Mouse (Mus musculus): ENCODE measurements around the gene Tiam1. TPM values are rescaled to one million over a fixed set of nuclear protein-coding genes. Genes with fewer than 3 reads are reported as not detected.

Gene Tiam1
- polyA plus RNA-seq, 1 experiment from 2014 or later, result 15.7 TPM

DNA sequence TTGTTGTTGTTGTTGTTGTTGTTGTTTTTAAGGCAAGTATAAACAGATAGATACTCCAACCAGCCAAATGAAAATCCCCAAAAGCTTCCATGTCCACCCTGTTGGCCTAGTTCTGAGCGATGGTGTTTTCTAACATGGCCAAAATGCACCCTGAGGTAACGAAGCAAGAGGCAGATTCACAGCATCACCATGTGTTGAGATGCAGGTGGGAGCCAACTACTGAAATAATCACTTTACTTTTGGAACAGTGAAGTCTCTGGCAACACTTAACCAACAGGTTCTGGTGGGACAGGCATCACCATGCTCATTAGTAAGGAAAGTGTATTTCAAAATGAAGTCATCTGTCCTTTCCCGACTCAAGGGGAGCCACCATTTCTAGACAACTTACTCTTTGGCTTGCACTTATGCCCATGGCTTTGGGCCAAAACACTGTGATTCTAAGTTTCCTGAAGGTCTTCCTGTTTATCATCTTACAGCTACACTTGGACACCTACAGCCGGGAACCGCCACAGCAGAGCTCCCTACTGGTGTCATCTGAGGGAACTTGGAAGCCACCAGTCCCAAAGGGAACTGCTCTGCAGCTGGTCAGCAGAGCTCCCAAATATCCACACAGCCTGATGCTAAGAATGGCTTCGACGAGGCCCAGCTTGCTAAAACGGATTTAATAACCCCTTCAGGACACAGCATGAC lies 230.7 kb downstream of the Tiam1 start:
- no peak for ATAC-seq (ENCODE audit: low FRiP score, low read depth)
- Histone ChIP-seq H3K4me1 (0 out of 2 replicates have a peak, but pooled peaks cover 6% of the 10 kb centered on the region), H3K4me3 (no peak overlapping the region), H3K9ac (no peak overlapping the region), H3K9me3 (no peaks in the 10 kb centered on the region), H3K27me3 (replicated peaks) (no peaks in the 10 kb centered on the region), H3K27ac (no peak overlapping the region), H3K4me2 (replicated peaks) (no peak overlapping the region), H3K36me3 (no peaks in the 10 kb centered on the region)
- WGBS, result 77% methylated on average over 8 of the region's 8 CpGs

DNA sequence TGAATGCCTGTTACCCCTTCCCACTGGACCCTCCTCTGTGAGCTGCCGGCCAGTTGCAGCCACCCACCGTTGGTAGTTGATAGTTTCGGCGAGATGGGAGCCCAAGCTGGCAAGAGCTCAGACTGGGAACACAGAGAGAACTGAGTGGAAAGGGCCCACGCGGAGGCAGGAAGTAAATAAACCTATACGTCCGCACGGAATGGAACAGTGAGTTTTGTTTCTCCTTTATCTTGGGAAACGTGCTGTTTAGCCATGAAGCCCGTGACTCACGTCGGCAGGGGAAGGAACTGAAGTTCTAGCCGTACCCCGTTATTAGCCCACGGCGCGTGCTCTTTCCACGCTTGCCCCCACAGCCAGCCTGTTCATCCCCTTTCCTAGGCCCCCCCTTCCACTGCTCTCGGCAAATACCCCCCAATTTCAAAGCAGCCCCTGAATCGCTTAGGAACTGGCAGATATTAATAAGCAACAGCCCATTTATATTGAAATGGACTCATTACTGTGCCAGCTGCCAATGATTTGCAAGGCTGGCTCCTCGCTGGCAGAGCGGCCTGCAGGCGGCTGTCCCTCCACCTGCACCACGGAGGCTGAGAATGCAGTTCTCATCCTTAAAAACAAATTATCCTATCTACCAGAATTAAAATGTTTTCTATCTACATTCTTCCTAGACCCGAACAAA lies 234.0 kb downstream of the Tiam1 start:
- Histone ChIP-seq H3K27me3 (replicated peaks) (no peaks in the 10 kb centered on the region), H3K4me2 (replicated peaks) (no peak overlapping the region), H3K4me1 (0 out of 2 replicates have a peak, but pooled peaks cover 6% of the 10 kb centered on the region), H3K9me3 (no peaks in the 10 kb centered on the region), H3K36me3 (no peaks in the 10 kb centered on the region), H3K27ac (no peak overlapping the region), H3K9ac (no peak overlapping the region), H3K4me3 (no peak overlapping the region)
- 69% methylated on average over 26 of the region's 26 CpGs for WGBS
- ATAC-seq (ENCODE audit: low FRiP score, low read depth), result peak; percentile 30; the same call in 1 of the 2 replicates

GRCm38 (mm10) chr16:89907651-89908050 lies 235.9 kb downstream of the Tiam1 start:
- 85% methylated on average over 9 of the region's 9 CpGs for WGBS
- Histone ChIP-seq H3K4me3 (no peak overlapping the region), H3K27me3 (replicated peaks) (no peaks in the 10 kb centered on the region), H3K4me2 (replicated peaks) (no peak overlapping the region), H3K4me1 (0 out of 2 replicates have a peak, but pooled peaks cover 4% of the 10 kb centered on the region), H3K27ac (no peak overlapping the region), H3K9me3 (no peaks in the 10 kb centered on the region), H3K36me3 (no peaks in the 10 kb centered on the region), H3K9ac (no peak overlapping the region)
- ATAC-seq (ENCODE audit: low FRiP score, low read depth), result no peak

DNA sequence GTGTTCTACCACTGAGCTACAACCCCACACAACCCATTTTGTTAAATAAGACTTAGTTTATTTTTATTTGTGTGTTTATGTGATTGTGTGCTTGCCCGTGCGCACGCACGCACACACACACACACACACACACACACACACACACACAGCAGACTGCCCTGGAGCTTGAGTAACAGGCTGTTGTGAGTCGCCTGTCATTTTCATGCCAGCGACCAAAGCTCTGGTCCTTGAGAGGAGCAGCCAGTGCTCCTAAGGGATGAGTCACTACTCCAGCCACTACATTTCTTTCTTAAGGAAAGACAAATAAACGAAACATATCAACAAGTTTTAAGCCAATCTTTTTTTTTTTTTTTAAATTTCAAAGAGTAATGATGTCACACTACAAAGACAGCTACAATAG lies 236.7 kb downstream of the Tiam1 start:
- 0 out of 2 replicates have a peak, but pooled peaks cover 4% of the 10 kb centered on the region for H3K4me1 ChIP-seq
- no peak overlapping the region for H3K4me2 ChIP-seq (replicated peaks)
- H3K27me3 ChIP-seq (replicated peaks), result no peaks in the 10 kb centered on the region
- WGBS, result 90% methylated on average over 7 of the region's 7 CpGs
- H3K9me3 ChIP-seq, result no peaks in the 10 kb centered on the region
- H3K9ac ChIP-seq, result no peak overlapping the region
- H3K36me3 ChIP-seq, result no peaks in the 10 kb centered on the region
- no peak overlapping the region for H3K4me3 ChIP-seq
- H3K27ac ChIP-seq, result no peak overlapping the region
- no peak for ATAC-seq (ENCODE audit: low FRiP score, low read depth)

GRCm38 (mm10) chr16:89905730-89906305 lies 237.8 kb downstream of the Tiam1 start:
- Histone ChIP-seq H3K27ac (no peak overlapping the region), H3K4me3 (no peak overlapping the region), H3K4me1 (peaks cover 8% of the 10 kb centered on the region), H3K36me3 (no peaks in the 10 kb centered on the region), H3K9ac (no peak overlapping the region), H3K9me3 (no peaks in the 10 kb centered on the region), H3K4me2 (replicated peaks) (no peak overlapping the region), H3K27me3 (replicated peaks) (no peaks in the 10 kb centered on the region)
- ATAC-seq (ENCODE audit: low FRiP score, low read depth), result no peak
- WGBS, result 88% methylated on average over 1 of the region's 1 CpGs

DNA sequence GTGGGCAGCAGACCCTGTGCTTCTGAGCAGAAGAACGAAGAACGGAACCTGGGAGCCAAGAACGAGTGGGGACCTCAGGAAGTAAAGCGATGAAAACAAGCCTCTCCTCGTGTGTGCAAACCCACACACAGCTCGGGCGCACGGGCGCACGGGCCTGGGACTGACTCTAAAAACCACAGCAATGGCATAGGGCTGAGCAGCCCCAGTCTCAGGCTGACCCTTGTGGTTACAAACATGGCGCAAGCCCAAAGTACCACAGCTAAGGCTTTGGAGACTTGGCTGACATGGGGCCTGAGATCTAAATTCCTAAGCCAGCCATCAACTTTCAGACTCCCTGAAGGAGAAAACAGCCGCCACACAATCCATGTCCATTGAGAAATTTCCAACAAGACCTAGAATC lies 239.4 kb downstream of the Tiam1 start:
- H3K36me3 ChIP-seq, result no peaks in the 10 kb centered on the region
- no peak overlapping the region for H3K4me3 ChIP-seq
- 94% methylated on average over 12 of the region's 12 CpGs for WGBS
- no peak for ATAC-seq (ENCODE audit: low FRiP score, low read depth)
- no peak overlapping the region for H3K27ac ChIP-seq
- no peak overlapping the region for H3K9ac ChIP-seq
- H3K27me3 ChIP-seq (replicated peaks), result no peaks in the 10 kb centered on the region
- no peak overlapping the region for H3K4me2 ChIP-seq (replicated peaks)
- no peaks in the 10 kb centered on the region for H3K9me3 ChIP-seq
- H3K4me1 ChIP-seq, result peaks cover 14% of the 10 kb centered on the region

DNA sequence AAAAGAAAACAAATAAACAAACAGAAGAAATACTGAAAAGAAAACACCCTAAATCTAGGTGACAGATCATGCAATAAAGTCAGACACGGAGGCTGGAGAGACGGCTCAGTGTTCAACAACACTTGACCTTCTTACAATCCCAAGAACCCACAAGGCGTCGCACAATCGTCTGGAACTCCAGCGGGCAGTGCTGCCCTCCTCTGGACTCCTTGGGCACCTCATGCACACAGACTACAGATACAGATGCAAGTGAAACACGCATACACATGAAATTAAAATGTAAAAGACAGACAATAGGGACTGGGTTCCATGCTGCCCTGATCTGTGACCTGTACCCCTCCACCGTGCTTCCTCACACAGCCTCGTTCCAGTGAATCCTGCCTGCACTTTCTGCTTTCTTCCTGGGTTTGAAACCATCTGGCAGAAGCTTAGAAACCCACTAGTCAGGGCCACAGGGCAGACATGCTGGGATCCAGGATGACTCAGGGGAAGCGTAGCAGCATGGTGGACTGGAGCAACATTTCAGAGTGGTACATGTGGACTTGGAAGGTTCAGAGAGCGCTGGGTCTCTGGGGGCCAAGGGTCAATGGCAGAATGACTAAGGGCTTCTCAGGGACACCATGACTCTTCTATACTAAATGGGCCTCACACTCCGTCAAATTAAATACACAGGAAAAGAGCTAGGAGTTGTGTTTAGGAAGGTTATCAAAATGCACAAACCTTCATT lies 240.8 kb downstream of the Tiam1 start:
- ATAC-seq (ENCODE audit: low FRiP score, low read depth), result no peak
- Histone ChIP-seq H3K36me3 (peaks cover 3% of the 10 kb centered on the region; the same call in 1 of the 2 replicates), H3K27me3 (replicated peaks) (no peaks in the 10 kb centered on the region), H3K4me1 (peaks cover 14% of the 10 kb centered on the region), H3K4me3 (no peak overlapping the region), H3K9me3 (no peaks in the 10 kb centered on the region), H3K9ac (no peak overlapping the region), H3K4me2 (replicated peaks) (no peak overlapping the region), H3K27ac (no peak overlapping the region)
- 81% methylated on average over 12 of the region's 12 CpGs for WGBS

DNA sequence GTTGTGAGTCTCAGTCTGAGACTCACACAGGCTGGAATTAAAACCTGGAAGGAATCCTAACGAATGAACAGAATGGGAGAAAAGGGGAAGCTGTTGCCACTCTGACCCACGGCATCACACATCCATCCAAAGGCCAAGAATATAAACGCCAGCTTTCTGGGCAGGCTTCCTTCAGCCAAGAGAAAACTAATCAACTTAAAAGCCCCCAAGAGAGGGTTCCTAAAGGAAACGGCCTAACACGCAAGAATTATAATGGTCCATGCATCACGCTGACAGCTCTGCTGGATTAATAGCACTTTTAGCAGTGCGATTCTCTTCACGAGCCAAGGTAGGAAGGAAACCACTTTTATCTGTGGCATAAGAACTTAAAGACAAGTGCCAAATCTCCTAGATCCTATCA lies 242.9 kb downstream of the Tiam1 start:
- no peak overlapping the region for H3K4me2 ChIP-seq (replicated peaks)
- no peak overlapping the region for H3K9ac ChIP-seq
- peak; percentile 31; the same call in 1 of the 2 replicates for ATAC-seq (ENCODE audit: low FRiP score, low read depth)
- peaks cover 4% of the 10 kb centered on the region; the same call in 1 of the 2 replicates for H3K36me3 ChIP-seq
- H3K9me3 ChIP-seq, result no peaks in the 10 kb centered on the region
- no peak overlapping the region for H3K4me3 ChIP-seq
- H3K27me3 ChIP-seq (replicated peaks), result no peaks in the 10 kb centered on the region
- 26% methylated on average over 8 of the region's 8 CpGs for WGBS
- peaks cover 14% of the 10 kb centered on the region for H3K4me1 ChIP-seq
- no peak overlapping the region for H3K27ac ChIP-seq

GRCm38 (mm10) chr16:89899192-89899591 lies 244.4 kb downstream of the Tiam1 start:
- no peak overlapping the region for H3K9ac ChIP-seq
- H3K4me3 ChIP-seq, result no peak overlapping the region
- WGBS, result 86% methylated on average over 9 of the region's 9 CpGs
- H3K4me2 ChIP-seq (replicated peaks), result no peak overlapping the region
- H3K9me3 ChIP-seq, result no peaks in the 10 kb centered on the region
- peaks cover 14% of the 10 kb centered on the region for H3K4me1 ChIP-seq
- H3K27me3 ChIP-seq (replicated peaks), result no peaks in the 10 kb centered on the region
- no peak for ATAC-seq (ENCODE audit: low FRiP score, low read depth)
- H3K27ac ChIP-seq, result no peak overlapping the region
- H3K36me3 ChIP-seq, result peaks cover 4% of the 10 kb centered on the region; the same call in 1 of the 2 replicates

GRCm38 (mm10) chr16:89898299-89898625 lies 245.3 kb downstream of the Tiam1 start:
- H3K4me1 ChIP-seq, result peaks cover 14% of the 10 kb centered on the region
- H3K27ac ChIP-seq, result no peak overlapping the region
- no peaks in the 10 kb centered on the region for H3K27me3 ChIP-seq (replicated peaks)
- no peak overlapping the region for H3K4me2 ChIP-seq (replicated peaks)
- H3K9me3 ChIP-seq, result 0 out of 2 replicates have a peak, but pooled peaks cover 3% of the 10 kb centered on the region
- peaks cover 4% of the 10 kb centered on the region; the same call in 1 of the 2 replicates for H3K36me3 ChIP-seq
- no peak overlapping the region for H3K9ac ChIP-seq
- no peak for ATAC-seq (ENCODE audit: low FRiP score, low read depth)
- WGBS, result 90% methylated on average over 14 of the region's 14 CpGs
- H3K4me3 ChIP-seq, result no peak overlapping the region

DNA sequence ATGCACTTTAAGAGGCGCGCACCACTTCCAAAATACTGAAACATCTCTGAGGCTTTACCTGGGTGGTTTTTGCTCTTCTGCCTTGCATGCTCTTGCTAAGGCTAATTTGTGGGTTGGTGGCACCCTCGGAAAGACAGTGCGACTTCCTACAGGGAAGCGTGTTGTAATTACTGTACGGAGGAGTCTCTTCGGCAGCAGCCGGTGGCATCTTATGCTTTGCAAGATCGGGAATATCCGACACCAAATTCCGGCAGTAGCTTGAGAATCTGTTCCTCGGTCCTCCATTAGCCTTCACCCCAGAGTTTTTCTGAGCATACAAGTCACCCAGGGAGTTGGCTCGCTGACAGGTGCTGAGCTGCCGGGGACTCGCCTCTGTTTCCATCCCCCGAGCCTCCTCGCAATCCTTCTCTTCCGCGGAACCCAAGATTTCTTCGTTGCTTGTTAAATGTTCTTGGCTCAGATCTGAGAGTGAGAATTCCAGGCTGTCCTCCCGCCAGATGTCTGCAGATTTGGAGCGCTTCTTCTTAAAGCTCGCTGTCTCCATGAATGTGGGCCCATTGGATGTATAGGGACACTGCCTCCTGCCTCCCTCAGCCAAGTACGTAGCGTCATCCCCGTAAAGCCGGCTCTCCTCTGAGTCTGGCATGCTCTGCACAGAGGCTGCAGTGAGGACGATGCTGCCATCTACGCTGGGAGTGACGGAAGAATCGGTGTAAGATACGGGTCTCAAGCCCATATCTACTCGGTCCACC lies 245.8 kb downstream of the Tiam1 start:
- H3K27ac ChIP-seq, result no peak overlapping the region
- 0 out of 2 replicates have a peak, but pooled peaks cover 3% of the 10 kb centered on the region for H3K9me3 ChIP-seq
- peaks cover 4% of the 10 kb centered on the region; the same call in 1 of the 2 replicates for H3K36me3 ChIP-seq
- ATAC-seq (ENCODE audit: low FRiP score, low read depth), result no peak
- no peak overlapping the region for H3K9ac ChIP-seq
- H3K27me3 ChIP-seq (replicated peaks), result no peaks in the 10 kb centered on the region
- H3K4me2 ChIP-seq (replicated peaks), result no peak overlapping the region
- H3K4me1 ChIP-seq, result peaks cover 14% of the 10 kb centered on the region
- H3K4me3 ChIP-seq, result no peak overlapping the region
- 92% methylated on average over 33 of the region's 33 CpGs for WGBS

Measured in neural tube, embryonic 12.5 days (tissue).